Mouse (Mus musculus) forebrain, embryonic 14.5 days (tissue): ENCODE measurements around the gene Sf1. TPM values are rescaled to one million over a fixed set of nuclear protein-coding genes. Genes with fewer than 3 reads are reported as not detected.

Experiments
- ATAC-seq: fragments of 200-750 bp; cut with Nextera tagmentation; 2 replicates; pipeline ENCODE4 v1.8.0; 2017; ENCODE audit warnings: mild to moderate bottlenecking, moderate library complexity
- DNase-seq: peaks from one replicate; pipeline ENCODE4 v3.0.0-alpha.2; 2015; ENCODE audit warnings: low spot score
- H3K27ac ChIP-seq: fragments of 300-500 bp; sonication (generic); 2 replicates; pipeline ENCODE4 v1.5.1; 2014; ENCODE audit warnings: low read depth, mild to moderate bottlenecking, control low read depth, low read length, moderate library complexity
- H3K27me3 ChIP-seq: fragments of 300-500 bp; sonication (generic); replicated peaks from 2 replicates; pipeline ENCODE4 v1.6.1; 2014; ENCODE audit warnings: low read length, control low read depth, mixed read lengths; ENCODE audit not compliant: control insufficient read depth, insufficient read depth
- H3K36me3 ChIP-seq: fragments of 300-500 bp; sonication (generic); 2 replicates; pipeline ENCODE4 v1.6.1; 2014; ENCODE audit warnings: low read length, control low read depth; ENCODE audit not compliant: control insufficient read depth, insufficient read depth
- H3K4me1 ChIP-seq: fragments of 300-500 bp; sonication (generic); 2 replicates; pipeline ENCODE4 v1.6.1; 2014; ENCODE audit warnings: antibody characterized with exemption, low read length, control low read depth; ENCODE audit not compliant: control insufficient read depth, insufficient read depth
- H3K4me2 ChIP-seq: fragments of 300-500 bp; sonication (generic); 2 replicates; pipeline ENCODE4 v1.6.1; 2014; ENCODE audit warnings: mild to moderate bottlenecking, control low read depth, low read length
- H3K4me3 ChIP-seq: fragments of 300-500 bp; sonication (generic); 2 replicates; pipeline ENCODE4 v1.5.1; 2014; ENCODE audit warnings: low read depth, low read length, control low read depth
- H3K9ac ChIP-seq: fragments of 300-500 bp; sonication (generic); 2 replicates; pipeline ENCODE4 v1.6.1; 2014; ENCODE audit warnings: mild to moderate bottlenecking, low read length, control low read depth, moderate library complexity
- H3K9me3 ChIP-seq: fragments of 300-500 bp; sonication (generic); replicated peaks from 2 replicates; pipeline ENCODE4 v1.6.1; 2016; ENCODE audit warnings: low read length, control low read depth, mixed read lengths; ENCODE audit not compliant: control insufficient read depth
- WGBS: fragments of 180-500 bp; shearing (Covaris S2); extraction: QIAGEN DNeasy Blood & Tissue Kit; methylation state at CpG from one replicate; pipeline ENCODE4 v1.1.7; 2014; 5-methylcytosine and 5-hydroxymethylcytosine counted together
- polyA plus RNA-seq: library from polyadenylated mRNA; unstranded; fragments of >200 nt; fragmentation: Nextera tagmentation; extraction: Ambion mirVana; gene quantifications from 2 replicates; pipeline ENCODE4 v1.2.1, GENCODE M21; 2014

The Sf1 gene
- polyA plus RNA-seq, 1 experiment from 2014 or later = 90.4 TPM

DNA sequence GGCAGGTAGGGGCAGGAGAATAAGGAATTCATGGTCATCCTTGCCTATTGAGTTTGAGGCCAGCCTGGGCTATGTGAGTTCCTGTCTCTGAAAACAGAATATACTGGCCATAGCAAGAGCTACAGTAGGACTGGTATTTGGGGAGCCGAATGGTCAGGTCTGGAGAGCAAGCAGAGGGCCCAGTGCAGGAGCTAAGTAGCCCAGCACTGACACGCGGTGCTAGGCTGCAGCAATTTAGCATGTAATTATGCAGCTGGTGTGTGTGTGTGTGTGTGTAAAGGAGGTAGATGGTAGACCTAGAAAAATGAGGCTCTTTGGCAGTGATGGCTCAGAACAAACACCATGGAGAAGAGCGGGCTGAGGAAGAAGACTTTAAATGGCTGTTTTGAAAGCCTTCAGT, 15.9 kb upstream of the Sf1 start:
- no peak for DNase-seq
- H3K36me3 ChIP-seq = peaks cover 76% of the 10 kb centered on the region
- no peak overlapping the region for H3K4me3 ChIP-seq
- H3K27ac ChIP-seq = no peak overlapping the region
- no peaks in the 10 kb centered on the region for H3K27me3 ChIP-seq
- H3K9ac ChIP-seq = no peak overlapping the region
- no peaks in the 10 kb centered on the region for H3K9me3 ChIP-seq
- H3K4me2 ChIP-seq = no peak overlapping the region
- 88% methylated on average over 4 of the region's 4 CpGs for WGBS
- H3K4me1 ChIP-seq = no peaks in the 10 kb centered on the region
- no peak for ATAC-seq

DNA sequence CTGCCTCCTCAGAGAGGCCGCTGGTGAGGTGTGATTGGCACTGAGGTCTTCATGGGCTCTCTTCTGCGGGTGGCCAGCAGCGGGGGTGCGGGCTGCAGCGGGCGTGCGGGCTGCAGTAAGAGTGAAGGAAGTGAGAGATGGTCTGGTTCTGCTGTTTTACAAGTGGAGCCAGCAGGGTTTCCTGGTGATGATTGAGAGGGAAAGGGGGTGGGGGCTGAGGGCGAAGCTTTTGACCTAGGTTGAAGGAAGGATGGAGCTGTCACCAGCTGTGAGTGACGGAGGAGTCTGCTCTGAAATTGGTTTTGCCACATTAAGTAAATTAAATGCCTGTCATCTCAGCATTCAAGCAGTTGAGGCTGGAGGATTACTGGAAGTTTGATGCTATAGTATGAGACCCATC, 14.8 kb upstream of the Sf1 start:
- H3K27ac ChIP-seq = no peak overlapping the region

DNA sequence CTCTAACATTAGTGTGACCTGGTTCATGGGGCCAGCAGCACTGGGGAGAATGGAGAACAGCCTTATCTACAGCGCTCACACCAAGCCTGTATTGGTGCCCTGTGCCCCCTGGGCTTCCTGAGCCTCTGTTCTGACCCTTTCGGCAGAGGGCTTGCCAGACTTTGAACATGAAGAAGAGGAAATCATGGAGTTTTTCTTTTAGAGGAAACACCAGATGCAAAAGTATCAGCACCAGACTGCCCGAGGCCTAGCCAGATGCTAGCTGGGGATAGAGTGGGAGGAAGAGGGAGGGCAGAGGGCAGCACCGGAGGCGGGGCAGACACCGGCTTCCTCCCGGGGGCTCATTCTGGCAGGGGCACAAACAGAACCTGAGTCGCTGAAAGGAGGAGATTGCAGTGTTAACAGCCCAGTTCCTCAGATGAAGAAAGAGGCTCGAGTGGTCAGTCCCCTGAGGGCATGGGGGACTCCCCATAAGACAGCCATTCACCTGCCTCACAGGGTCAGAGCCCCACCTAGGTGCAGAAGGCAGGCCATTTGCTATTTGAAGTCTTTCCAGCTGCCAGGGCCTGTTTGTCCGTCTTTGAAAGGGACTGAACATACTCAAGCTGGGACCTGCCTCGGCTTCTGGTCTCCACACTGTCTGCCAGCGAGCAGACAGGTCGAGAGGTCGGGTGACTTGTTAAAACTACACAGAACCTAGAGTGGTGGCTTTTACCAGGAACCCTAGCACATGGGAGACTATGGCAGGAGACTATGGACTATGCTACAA, 14.1 kb upstream of the Sf1 start:
- H3K36me3 ChIP-seq = peaks cover 75% of the 10 kb centered on the region
- H3K9ac ChIP-seq = no peak overlapping the region
- H3K4me3 ChIP-seq = no peak overlapping the region
- no peaks in the 10 kb centered on the region for H3K4me1 ChIP-seq
- no peak overlapping the region for H3K27ac ChIP-seq
- DNase-seq = no peak
- H3K27me3 ChIP-seq = no peaks in the 10 kb centered on the region
- H3K4me2 ChIP-seq = no peak overlapping the region
- WGBS = 60% methylated on average over 14 of the region's 14 CpGs
- no peak for ATAC-seq
- H3K9me3 ChIP-seq = no peaks in the 10 kb centered on the region

More for the DNA sequence above, 14.8 kb upstream of the Sf1 start:
- no peak overlapping the region for H3K9ac ChIP-seq
- ATAC-seq = no peak
- no peaks in the 10 kb centered on the region for H3K4me1 ChIP-seq
- H3K4me3 ChIP-seq = no peak overlapping the region
- no peak for DNase-seq
- peaks cover 75% of the 10 kb centered on the region for H3K36me3 ChIP-seq
- H3K27me3 ChIP-seq = no peaks in the 10 kb centered on the region
- no peak overlapping the region for H3K4me2 ChIP-seq
- no peaks in the 10 kb centered on the region for H3K9me3 ChIP-seq
- 87% methylated on average over 9 of the region's 9 CpGs for WGBS

DNA sequence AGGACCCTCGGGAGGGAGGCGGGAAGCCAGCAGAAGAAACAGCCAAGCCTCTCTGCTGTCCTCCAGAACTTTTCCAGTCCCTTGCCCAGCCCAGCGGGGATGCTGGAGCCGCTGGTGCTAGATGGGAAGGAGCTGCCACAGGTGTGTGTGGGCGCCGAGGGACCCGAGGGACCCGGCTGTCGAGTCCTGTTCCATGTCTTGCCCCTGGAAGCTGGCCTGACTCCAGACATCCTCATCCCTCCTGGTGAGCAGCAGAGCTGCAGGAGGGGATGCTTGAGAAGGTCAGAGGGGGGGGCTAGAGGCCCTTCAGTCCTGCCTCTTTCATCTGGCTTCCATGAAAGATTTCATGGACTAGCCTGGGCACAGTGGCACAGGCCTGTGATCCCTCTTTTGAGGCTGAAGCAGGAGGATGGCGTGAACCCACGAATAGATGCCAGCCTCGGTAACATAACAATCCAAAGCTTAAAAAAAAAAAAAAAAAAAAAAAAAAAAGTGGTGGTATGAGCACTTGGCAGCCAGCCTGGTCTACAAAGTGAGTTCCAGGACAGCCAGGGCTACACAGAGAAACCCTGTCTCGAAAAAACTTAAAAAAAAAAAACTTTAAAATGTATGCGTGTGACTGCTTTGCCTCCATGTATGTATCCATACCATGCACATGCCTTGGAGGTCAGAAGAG, 11.9 kb upstream of the Sf1 start:
- H3K36me3 ChIP-seq = peaks cover 61% of the 10 kb centered on the region
- DNase-seq (no peak), ATAC-seq (no peak)
- H3K4me3 ChIP-seq = no peak overlapping the region
- no peak overlapping the region for H3K27ac ChIP-seq
- no peaks in the 10 kb centered on the region for H3K4me1 ChIP-seq
- 68% methylated on average over 14 of the region's 14 CpGs for WGBS
- H3K27me3 ChIP-seq = no peaks in the 10 kb centered on the region
- no peaks in the 10 kb centered on the region for H3K9me3 ChIP-seq
- H3K4me2 ChIP-seq = no peak overlapping the region
- no peak overlapping the region for H3K9ac ChIP-seq

DNA sequence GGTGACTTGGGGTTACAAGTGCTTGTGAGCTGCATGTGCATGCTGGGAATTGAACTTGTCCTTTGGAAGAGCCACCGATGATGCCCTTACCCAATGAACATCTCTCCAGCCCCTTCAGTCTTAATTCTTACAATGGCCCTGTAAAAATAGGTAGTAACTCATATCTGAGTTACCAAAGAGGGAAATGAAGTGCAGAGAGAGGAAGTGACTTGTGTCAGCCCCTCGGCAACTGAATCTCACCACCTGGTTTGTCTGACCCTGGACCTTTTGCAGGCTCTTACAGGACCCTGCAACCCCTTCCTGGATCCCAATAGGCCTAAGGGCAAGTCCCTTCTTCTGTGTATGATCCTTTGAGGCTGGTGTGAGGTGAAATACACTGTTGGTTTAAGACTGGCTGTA, 11.4 kb upstream of the Sf1 start:
- Histone ChIP-seq H3K9me3 (no peaks in the 10 kb centered on the region), H3K27me3 (no peaks in the 10 kb centered on the region), H3K4me3 (no peak overlapping the region), H3K36me3 (peaks cover 55% of the 10 kb centered on the region), H3K9ac (no peak overlapping the region), H3K27ac (no peak overlapping the region), H3K4me1 (no peaks in the 10 kb centered on the region), H3K4me2 (no peak overlapping the region)
- WGBS = 88% methylated on average over 2 of the region's 2 CpGs
- DNase-seq = no peak
- ATAC-seq = no peak

DNA sequence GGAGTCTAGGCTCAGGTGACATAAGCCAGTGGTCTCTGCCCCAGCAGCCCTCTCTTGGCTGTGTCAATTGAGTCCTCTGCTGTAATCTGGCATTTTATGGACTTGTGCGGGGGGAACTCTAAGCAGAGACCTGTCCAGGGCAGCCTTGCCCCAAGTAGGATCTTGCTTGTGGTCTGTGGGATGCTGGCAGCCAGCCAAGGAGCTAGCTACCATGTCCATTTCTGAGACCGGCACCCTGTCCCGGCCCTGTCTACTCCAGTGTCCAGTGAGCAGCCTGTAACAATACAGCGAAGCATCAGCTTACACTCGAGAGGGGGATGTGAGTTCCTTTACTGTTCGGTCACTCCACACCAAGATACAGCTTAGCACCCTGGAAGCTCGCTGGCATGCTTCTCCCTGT, 9.5 kb upstream of the Sf1 start:
- H3K4me3 ChIP-seq = no peak overlapping the region
- ATAC-seq (no peak), DNase-seq (no peak)
- WGBS = 88% methylated on average over 7 of the region's 7 CpGs
- no peaks in the 10 kb centered on the region for H3K4me1 ChIP-seq
- H3K4me2 ChIP-seq = no peak overlapping the region
- H3K9ac ChIP-seq = no peak overlapping the region
- H3K27ac ChIP-seq = no peak overlapping the region
- no peaks in the 10 kb centered on the region for H3K27me3 ChIP-seq
- H3K36me3 ChIP-seq = peaks cover 42% of the 10 kb centered on the region
- no peaks in the 10 kb centered on the region for H3K9me3 ChIP-seq

DNA sequence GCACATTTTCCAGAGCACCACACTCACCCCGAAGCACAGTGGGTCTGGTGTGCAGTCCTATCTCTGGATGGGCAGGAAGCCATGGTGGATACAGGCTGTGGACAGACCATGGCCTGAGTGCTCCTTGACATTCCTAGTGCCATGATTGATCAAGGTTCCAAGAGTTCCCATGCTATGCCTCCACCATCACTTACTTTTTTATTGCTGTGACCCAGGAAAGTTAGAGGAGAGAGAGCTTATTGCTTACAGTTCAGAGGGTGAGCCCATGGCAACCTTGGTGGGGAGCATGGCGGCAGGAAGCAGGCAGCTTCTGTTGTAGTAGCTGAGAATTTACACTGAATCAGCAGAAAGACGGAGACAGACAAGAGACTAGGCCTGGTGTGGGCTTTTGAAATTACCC, 2.2 kb upstream of the Sf1 start:
- WGBS = 88% methylated on average over 3 of the region's 3 CpGs

DNA sequence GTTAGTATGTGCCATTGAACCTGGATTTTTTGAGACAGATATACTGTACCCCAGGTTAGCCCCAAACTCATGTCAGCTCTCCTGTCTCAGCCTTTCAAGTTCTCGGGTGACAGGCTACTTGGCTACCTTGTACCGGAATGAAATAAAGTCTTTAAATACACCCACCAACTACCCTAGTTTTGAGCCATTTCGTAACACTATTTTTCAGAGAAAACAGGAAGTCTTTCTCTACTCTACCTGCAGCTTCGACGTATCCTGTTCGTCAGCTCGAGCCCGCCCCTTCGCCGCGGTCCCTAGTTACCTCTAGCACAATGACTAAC, 439 bp upstream of the Sf1 start:
- Histone ChIP-seq H3K9ac (peak overlapping the region; percentile 56), H3K36me3 (peaks cover 33% of the 10 kb centered on the region), H3K27me3 (no peaks in the 10 kb centered on the region), H3K4me1 (peaks cover 11% of the 10 kb centered on the region; the same call in 1 of the 2 replicates), H3K9me3 (no peaks in the 10 kb centered on the region), H3K27ac (peak overlapping the region; percentile 77), H3K4me3 (peak overlapping the region; percentile 99), H3K4me2 (peak overlapping the region; percentile 97)
- ATAC-seq = no peak; the same call in 1 of the 2 replicates
- under 1% methylated on average over 11 of the region's 11 CpGs for WGBS
- no peak for DNase-seq

More for the DNA sequence above, 2.2 kb upstream of the Sf1 start:
- Histone ChIP-seq H3K9ac (no peak overlapping the region), H3K9me3 (no peaks in the 10 kb centered on the region), H3K4me1 (peaks cover 11% of the 10 kb centered on the region; the same call in 1 of the 2 replicates), H3K27ac (no peak overlapping the region), H3K4me2 (no peak overlapping the region), H3K4me3 (no peak overlapping the region), H3K36me3 (peaks cover 16% of the 10 kb centered on the region), H3K27me3 (no peaks in the 10 kb centered on the region)
- DNase-seq = no peak
- ATAC-seq = no peak

DNA sequence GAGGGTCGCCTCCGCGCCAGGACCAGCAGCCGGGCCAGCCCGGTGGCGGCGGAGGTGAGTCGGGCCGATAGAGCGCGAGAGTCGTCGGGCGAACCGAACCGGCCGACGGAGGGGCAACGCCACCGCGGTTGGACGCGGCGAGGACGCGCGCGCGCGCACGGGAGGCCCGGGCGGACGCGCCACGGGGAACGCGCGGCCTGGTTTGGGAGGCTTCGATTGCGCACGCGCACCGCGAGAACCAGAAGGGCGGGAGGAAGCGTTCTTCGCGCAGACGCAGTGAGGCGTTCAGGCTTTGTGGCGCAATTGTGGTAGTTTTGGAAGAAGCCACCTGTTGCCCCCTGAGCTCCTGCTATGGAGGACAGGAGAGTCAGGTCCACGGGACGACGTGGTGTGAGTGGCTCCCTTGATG, 831 bp downstream of the Sf1 start:
- peak; percentile 95 for DNase-seq
- Histone ChIP-seq H3K27ac (peak overlapping the region; percentile 98), H3K4me3 (peak overlapping the region; percentile 99), H3K9me3 (no peaks in the 10 kb centered on the region), H3K36me3 (peaks cover 44% of the 10 kb centered on the region), H3K4me2 (peak overlapping the region; percentile 97), H3K27me3 (no peaks in the 10 kb centered on the region), H3K4me1 (peaks cover 11% of the 10 kb centered on the region; the same call in 1 of the 2 replicates), H3K9ac (peak overlapping the region; percentile 99)
- no peak for ATAC-seq
- WGBS = under 1% methylated on average over 55 of the region's 55 CpGs
